Mouse (Mus musculus) G1E (cell line): ENCODE results near the gene Hbb-y. TPM values are rescaled to one million over a fixed set of nuclear protein-coding genes. Genes with fewer than 3 reads are reported as not detected.

ENCODE experiments used
- ATAC-seq: 2 replicates; pipeline ENCODE4 v1.8.0; 2016; ENCODE audit warnings: mild to moderate bottlenecking; ENCODE audit not compliant: insufficient number of reproducible peaks, poor library complexity, low FRiP score, severe bottlenecking; ENCODE audit errors: extremely low read depth
- DNase-seq: peaks from one replicate; pipeline ENCODE4 v3.0.0; 2012; ENCODE audit warnings: low spot score
- H3K27me3 ChIP-seq: 2 replicates; pipeline ENCODE4 v1.6.1; 2012; ENCODE audit warnings: mild to moderate bottlenecking, low read length, inconsistent platforms; ENCODE audit not compliant: insufficient read depth
- H3K36me3 ChIP-seq: replicated peaks from 2 replicates; pipeline ENCODE3; 2012; ENCODE audit warnings: mild to moderate bottlenecking, inconsistent platforms
- H3K4me1 ChIP-seq: 2 replicates; pipeline ENCODE4 v1.6.1; 2012; ENCODE audit warnings: low read depth, low read length, inconsistent platforms, mixed read lengths; ENCODE audit not compliant: insufficient read depth
- H3K4me3 ChIP-seq: 2 replicates; pipeline ENCODE4 v1.5.1; 2012; ENCODE audit warnings: low read depth, mild to moderate bottlenecking, inconsistent platforms, low read length, moderate library complexity, mixed read lengths
- H3K9me3 ChIP-seq: replicated peaks from 2 replicates; pipeline ENCODE4 v1.6.1; 2012; ENCODE audit warnings: inconsistent platforms
- CTCF ChIP-seq: IDR thresholded peaks from 2 replicates; pipeline ENCODE4 v1.5.1; 2012; ENCODE audit warnings: low read depth, low read length, inconsistent platforms, mixed read lengths
- GATA1 ChIP-seq: IDR thresholded peaks from 2 replicates; pipeline ENCODE4 v1.6.1; 2012; ENCODE audit warnings: borderline replicate concordance, low read length, inconsistent platforms, mixed read lengths
- GATA2 ChIP-seq: IDR thresholded peaks from 2 replicates; pipeline ENCODE4 v1.6.1; 2012; ENCODE audit warnings: low read depth, low read length, inconsistent platforms, borderline replicate concordance
- POLR2AphosphoS5 ChIP-seq: IDR thresholded peaks from 2 replicates; pipeline ENCODE4 v1.6.1; 2012; ENCODE audit warnings: low read depth, low read length, inconsistent platforms; ENCODE audit not compliant: insufficient replicate concordance
- TAL1 ChIP-seq: conservative IDR thresholded peaks from 2 replicates; pipeline ENCODE4 v1.6.1; 2012; ENCODE audit warnings: low read depth, low read length, inconsistent platforms, mixed read lengths
- polyA plus RNA-seq: library from polyadenylated mRNA; stranded (reverse); fragments of >175 nt; gene quantifications from 2 replicates; pipeline ENCODE4 v1.2.3, GENCODE M21; 2012
- total RNA-seq, 2 experiments: library from RNA; stranded (forward) in 1 of 2; stranded (reverse) in 1 of 2; fragments of 200-1000 nt in 1 of 2; fragments of >200 nt in 1 of 2; fragmentation: Nextera tagmentation in 1 of 2; gene quantifications; 2 replicates each; pipeline ENCODE4 v1.2.3; 2014 to 2017

The Hbb-y gene
- total RNA-seq (2014; fragmentation: Nextera tagmentation) (not detected in 2 replicates), total RNA-seq (2017) (not detected in 2 replicates), polyA plus RNA-seq (not detected in 2 replicates)

DNA sequence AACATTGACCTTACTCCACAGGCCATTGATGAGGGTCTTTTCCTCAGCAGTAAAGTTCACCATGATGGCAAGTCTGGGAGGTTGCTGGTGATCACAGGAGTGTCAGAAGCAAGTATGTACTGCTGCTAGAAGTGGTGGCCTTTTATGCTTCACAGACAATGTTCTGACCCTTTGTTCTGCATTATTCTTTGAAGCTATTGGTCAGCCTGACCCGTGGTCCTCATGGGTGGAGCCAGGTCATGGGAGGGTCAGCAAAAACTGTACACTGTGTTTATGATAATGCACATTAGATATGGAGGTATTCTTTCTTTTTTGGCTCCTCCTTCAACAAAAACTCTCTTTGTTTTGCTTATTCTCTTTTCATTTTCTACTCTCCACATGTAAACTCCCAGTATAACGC, at the start of gene Hbb-y:
Gene Hbb-y (minus strand): TSS at position 127 of the 400 bp plus-strand sequence.
- TF ChIP-seq TAL1 (no peak), GATA1 (no peak), CTCF (no peak), GATA2 (no peak), POLR2AphosphoS5 (no peak)
- no peaks in the 10 kb centered on the region for H3K27me3 ChIP-seq
- no peak within 1 kb of the TSS for H3K4me3 ChIP-seq
- DNase-seq (no peak), ATAC-seq (no peak)
- H3K36me3 ChIP-seq: no peaks in the 10 kb centered on the region
- H3K4me1 ChIP-seq: peaks cover 21% of the 10 kb centered on the region
- no peaks in the 10 kb centered on the region for H3K9me3 ChIP-seq

DNA sequence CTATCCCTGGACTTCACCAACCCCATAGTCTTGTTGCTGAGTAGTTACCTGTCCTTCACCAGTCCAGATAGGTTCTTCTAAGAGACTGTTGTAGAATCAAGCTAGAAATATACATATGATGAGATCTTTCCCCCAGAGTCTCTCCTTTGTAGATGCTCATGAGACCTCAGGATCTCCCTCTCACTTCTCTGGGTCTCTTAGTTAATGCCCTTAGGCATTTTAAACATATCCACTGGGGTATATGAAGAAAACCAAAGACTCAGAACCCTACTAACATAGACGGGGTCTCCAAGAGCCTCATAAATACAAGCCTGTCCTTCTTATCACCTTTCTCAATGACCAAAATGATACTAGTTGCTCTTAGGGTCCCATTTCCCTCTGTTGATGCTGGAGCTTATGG, 41.4 kb upstream of the Hbb-y start, which contains the start of gene Olfr64:
Gene Olfr64 (minus strand): TSS at position 101 of the 400 bp plus-strand sequence.
- H3K9me3 ChIP-seq: no peaks in the 10 kb centered on the region
- DNase-seq: no peak
- no peaks in the 10 kb centered on the region for H3K36me3 ChIP-seq
- ATAC-seq: no peak
- TF ChIP-seq GATA2 (no peak), GATA1 (no peak), POLR2AphosphoS5 (no peak), CTCF (no peak), TAL1 (no peak)
- H3K4me3 ChIP-seq: no peak within 1 kb of the TSS
- H3K4me1 ChIP-seq: no peaks in the 10 kb centered on the region
- no peaks in the 10 kb centered on the region for H3K27me3 ChIP-seq

DNA sequence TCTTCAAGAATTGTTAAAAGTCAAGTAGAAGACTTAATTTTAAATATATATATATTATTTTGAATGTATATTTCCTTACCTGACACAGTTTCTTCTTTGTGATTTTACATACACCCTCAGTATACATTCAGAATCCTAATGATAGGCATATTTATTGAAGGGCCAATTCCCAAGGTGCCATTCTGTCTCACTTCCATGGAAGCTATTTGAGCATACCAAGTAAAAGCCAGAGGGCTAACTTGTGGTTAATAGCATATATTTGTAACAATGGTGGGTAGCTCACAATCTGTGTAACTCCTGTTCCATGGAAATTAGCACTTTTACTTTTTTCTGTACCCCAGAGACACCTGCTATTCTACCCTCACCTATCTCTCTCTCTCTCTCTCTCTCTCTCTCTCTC, 33.1 kb upstream of the Hbb-y start, which contains the start of gene Olfr66:
Gene Olfr66 (minus strand): TSS at position 101 of the 400 bp plus-strand sequence.
- no peaks in the 10 kb centered on the region for H3K36me3 ChIP-seq
- TF ChIP-seq GATA2 (no peak), TAL1 (no peak), GATA1 (no peak), CTCF (no peak), POLR2AphosphoS5 (no peak)
- ATAC-seq (no peak), DNase-seq (no peak)
- no peaks in the 10 kb centered on the region; the same call in 1 of the 2 replicates for H3K27me3 ChIP-seq
- no peak within 1 kb of the TSS for H3K4me3 ChIP-seq
- no peaks in the 10 kb centered on the region for H3K4me1 ChIP-seq
- no peaks in the 10 kb centered on the region for H3K9me3 ChIP-seq

DNA sequence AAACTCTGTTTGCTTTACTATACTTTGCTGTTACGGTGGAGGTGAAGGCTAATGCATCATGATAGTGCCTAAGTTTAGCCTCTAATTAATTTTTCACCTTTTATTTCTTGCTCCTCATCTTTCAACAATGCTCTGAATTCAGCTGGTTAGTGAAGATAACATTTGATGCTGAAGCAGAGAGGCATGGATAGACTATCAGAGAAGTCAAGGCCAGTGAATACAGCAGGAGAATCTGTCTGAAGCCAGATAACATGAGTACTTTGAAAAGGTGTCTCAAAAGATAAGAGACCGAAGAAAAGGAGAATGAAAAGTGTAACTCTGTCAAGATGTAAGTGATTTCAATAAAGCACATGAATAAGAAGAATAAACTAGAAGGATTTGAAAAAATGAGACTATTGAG, 24.1 kb upstream of the Hbb-y start:
- DNase-seq (peak; percentile 12), ATAC-seq (peak; percentile 95)
- Histone ChIP-seq H3K27me3 (no peaks in the 10 kb centered on the region; the same call in 1 of the 2 replicates), H3K4me1 (peaks cover 35% of the 10 kb centered on the region), H3K4me3 (no peak overlapping the region), H3K9me3 (no peaks in the 10 kb centered on the region), H3K36me3 (no peaks in the 10 kb centered on the region)
- TF ChIP-seq TAL1 (peak; percentile 98), POLR2AphosphoS5 (no peak)

DNA sequence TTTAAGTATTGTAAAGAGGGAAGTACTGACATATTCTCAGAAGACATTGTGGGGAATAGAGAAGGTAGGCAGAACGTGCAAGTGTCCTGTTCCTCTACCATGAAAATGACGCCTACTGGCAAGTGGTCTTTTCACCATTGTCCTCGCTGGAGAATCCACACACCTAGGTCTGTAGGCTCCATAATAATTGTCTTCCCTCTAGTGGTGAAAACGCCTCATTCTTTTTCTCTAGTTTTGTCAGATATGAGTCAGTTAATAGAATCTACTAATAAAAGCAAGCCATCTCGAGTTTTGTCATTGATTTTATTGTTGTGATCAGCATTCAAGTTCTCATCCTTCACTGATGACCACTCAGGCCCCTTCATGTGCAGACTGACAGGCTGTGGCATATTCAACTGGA, 21.4 kb upstream of the Hbb-y start:
- Histone ChIP-seq H3K4me1 (peaks cover 48% of the 10 kb centered on the region), H3K27me3 (no peaks in the 10 kb centered on the region), H3K9me3 (no peaks in the 10 kb centered on the region), H3K4me3 (no peak overlapping the region), H3K36me3 (no peaks in the 10 kb centered on the region)
- TF ChIP-seq CTCF: no peak
- TF ChIP-seq GATA2: no peak
- ATAC-seq: no peak
- DNase-seq: no peak

DNA sequence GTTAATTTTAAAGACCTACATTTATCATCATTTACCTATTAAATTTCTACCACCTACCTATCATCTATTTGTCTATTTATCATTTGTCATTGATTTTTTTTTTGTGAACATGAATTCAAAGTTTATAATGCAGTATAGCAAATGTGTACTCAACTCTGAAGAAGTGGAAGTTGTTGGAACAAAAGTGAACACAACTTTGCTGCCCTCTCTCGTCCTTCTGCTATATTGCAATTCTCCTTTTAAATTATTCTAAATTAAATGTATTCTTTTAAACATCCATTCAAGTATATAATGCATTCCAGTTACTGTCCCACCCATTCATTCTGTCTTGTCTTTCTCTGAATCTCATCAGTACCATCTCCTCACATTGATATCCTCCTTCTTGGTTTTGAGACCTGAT, 20.0 kb upstream of the Hbb-y start:
- peaks cover 46% of the 10 kb centered on the region for H3K4me1 ChIP-seq

More for the DNA sequence above, 20.0 kb upstream of the Hbb-y start:
- H3K9me3 ChIP-seq: no peaks in the 10 kb centered on the region
- H3K27me3 ChIP-seq: no peaks in the 10 kb centered on the region
- DNase-seq (no peak), ATAC-seq (no peak)
- no peak overlapping the region for H3K4me3 ChIP-seq
- TF ChIP-seq GATA1 (no peak), TAL1 (no peak), GATA2 (no peak), POLR2AphosphoS5 (no peak), CTCF (no peak)
- H3K36me3 ChIP-seq: no peaks in the 10 kb centered on the region
